Mouse (Mus musculus) fat pad, adult 2 months (tissue): ENCODE measurements around the gene C2cd3.
"Not testable (repeated sequence)": the region's sequence is repeated elsewhere in the genome, so short reads cannot be mapped to it uniquely, and the experiment has no call there.

ENCODE experiments used
- DNase-seq: peaks from one replicate; pipeline ENCODE4 v3.0.0-alpha.2; 2011; ENCODE audit warnings: low read depth, low spot score; ENCODE audit errors: extremely low read depth

The C2cd3 gene

DNA sequence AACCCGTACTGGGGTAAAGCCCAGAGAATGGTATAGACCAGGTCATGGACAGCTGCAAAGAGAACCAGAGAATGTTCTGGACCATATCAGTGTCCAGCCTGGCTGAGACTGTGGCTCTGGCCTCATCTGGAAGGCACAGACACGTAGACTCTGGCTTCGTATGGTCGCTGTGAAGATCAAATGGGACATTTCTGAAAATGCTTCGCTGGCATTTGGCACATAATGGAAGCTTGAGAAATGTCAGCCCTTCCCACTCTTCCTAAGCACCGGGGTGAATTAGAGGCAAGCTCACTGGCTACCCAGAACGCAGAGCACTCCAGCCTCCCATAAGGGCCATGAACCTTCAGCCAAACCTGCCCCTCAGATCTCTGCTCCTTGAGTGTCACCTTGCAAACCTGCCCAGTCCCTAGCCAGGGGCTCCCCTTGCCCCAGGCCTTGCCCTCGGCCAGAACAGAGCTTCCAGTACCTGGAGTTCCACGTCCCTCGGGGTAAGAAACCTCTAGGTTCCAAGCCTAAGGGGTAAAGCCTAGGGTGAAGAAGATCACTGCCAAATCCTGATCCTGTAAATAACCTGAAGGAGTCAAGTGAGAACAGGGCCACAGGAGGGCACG is 98.9 kb downstream of the C2cd3 start:
- no peak for DNase-seq

DNA sequence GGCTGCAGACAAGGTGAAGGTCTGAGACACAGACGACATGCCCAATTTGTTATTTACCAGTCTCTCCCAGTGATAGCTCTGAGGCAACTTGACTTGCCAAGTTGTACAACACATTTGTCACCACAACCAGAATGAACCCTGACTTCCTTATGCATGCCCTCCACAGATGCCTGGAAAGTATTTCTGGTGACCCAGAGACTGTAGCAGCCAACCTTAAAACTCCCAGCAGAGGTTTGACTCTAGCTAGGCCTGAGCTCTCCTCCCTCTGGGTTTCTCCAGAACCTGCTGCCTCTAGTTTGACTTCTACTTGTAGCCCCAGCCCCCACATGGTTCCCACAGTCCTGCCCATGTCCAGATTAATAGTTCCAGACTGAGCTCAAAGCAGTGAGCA is 99.4 kb downstream of the C2cd3 start:
- DNase-seq: no peak

DNA sequence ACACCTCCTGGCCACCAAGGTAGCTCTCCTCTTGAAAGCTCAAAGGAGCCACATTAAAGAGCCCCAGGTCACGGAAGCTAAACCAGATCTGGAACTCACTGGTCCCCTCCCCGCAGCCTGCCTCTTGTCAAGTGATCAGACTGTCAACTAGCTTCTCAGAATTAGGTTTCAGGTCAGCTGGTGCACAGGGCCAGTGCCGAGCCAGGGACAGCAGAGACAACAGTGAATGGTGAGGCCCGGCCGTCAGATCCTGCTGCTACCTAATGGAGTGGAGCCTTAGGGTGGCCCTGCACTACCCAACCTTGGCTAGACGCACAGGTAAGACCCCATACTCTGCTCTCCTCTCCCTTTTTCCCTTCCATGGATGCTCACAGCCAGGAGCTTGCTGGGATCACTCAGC is 100.7 kb downstream of the C2cd3 start, which contains the start of gene Ucp3:
Ucp3 (plus strand) TSS at position 214 of the 400 bp plus-strand sequence.
- DNase-seq: no peak

DNA sequence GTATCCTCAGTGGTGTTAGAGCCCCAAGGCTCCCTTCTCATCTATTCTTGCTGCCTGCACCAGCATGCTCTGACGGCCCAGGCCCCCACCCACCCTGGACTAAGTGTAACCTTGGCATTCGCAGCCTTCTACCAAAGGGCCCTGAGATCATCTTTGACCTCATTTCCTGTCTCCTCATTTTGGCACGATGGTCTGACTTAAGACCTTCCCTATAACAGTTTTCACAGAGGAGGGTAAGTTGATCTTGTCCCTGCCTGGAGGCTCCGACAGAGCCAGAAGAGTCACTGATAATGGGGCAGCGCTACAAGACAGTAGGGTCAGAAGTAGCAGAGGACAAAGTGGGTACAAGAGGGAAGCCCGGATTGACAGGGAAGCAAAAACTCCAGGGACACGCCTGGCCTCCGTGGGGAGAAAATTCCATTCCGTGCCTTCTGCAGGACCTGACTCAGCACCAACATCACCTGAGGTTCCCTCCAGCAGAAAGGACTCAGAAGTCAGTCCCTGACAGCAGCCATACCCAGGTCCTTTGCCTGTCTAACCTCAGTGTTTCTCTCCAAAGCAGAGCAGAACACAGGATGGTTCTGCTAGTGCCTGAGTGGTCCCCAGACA is 101.9 kb downstream of the C2cd3 start:
- no peak for DNase-seq

DNA sequence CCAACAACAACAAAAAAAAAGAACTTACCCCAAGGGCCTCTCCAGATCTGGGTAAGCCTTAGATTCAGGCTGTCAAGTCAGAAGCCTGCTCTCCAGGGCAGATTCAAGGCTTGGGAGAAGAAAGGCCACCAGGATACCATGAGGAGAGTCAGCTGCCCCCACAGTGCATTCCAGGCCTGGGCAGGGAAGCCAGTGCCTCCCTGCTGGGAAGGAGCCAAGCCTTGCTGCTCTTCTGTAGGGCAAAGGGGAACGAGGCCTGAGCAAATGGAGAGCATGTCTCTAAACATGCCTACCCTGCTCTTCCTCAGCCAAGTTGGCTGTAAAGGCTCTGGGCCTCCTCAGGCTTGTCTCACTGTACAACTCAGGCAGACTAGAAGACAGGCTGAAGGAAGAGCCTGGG is 102.6 kb downstream of the C2cd3 start:
- DNase-seq: peak; percentile 85

DNA sequence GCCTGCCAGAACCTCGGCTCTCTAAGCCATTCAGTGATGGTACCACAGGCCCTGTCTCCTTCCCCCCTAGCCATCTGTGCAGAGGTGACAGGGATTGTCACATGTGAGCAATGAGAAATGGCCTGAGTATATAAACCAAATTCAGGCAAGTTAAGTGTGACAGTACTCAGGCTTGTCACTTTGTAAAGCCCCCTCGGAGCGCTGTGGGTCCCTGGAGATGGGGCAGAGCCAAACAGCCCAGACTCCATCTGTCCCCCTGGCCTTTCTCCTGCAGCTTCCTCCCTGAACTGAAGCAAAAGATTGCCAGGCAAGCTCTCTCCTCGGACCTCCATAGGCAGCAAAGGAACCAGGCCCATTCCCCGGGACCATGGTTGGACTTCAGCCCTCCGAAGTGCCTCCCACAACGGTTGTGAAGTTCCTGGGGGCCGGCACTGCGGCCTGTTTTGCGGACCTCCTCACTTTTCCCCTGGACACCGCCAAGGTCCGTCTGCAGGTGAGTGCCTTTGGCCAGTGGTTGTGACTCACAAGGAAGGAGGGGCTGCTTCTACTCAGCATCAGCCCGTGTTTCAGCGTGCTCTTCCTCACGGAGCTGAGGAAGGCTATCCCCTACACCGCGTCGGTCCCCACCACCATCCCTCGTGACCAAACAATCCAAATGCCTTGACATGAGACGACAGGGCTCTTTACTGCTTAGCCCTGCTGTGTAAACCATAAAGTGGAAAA is 107.2 kb downstream of the C2cd3 start:
- DNase-seq: no peak

DNA sequence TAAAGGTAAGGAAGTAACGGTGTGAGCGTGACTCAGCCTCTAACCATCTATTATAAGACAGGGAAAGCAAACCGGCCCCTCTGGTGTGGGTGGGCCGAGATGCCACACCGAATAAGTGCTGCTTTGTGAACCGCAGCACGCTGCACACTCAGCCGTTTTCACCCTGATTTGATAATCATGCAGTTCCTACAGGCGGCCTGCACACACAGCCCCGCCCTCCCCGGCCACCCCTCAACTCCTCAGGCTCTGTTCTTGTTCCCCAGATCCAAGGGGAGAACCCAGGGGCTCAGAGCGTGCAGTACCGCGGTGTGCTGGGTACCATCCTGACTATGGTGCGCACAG is 107.8 kb downstream of the C2cd3 start:
- DNase-seq: no peak

DNA sequence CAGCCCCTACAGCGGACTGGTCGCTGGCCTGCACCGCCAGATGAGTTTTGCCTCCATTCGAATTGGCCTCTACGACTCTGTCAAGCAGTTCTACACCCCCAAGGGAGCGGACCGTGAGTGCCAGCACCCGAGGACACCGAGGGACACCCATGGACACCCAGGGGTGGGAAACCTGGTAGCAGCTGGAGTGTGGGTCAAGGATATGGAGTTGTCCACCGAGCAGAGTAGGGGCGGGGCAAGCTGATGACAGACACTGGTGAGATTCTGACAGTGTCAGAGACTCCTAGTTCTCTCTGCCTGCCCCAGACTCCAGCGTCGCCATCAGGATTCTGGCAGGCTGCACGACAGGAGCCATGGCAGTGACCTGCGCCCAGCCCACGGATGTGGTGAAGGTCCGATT is 108.1 kb downstream of the C2cd3 start:
- DNase-seq: no peak

DNA sequence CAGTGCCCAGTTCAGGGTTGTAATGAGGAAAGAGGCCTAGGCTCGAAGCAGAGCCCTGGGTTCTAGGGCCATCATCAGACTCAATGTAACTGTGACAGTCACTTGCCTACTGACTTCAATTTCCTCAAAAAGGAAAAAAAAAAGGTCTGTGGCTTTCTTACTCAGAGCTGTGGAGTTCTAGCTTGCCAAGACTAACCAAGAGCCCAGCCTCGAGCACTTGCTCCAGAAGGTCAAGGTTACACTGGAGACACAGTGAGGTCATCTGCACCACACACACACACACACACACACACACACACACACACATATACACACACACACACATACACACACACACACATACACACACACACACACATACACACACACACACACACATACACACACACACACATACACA is 110.0 kb downstream of the C2cd3 start:
- not testable (repeated sequence) for DNase-seq

DNA sequence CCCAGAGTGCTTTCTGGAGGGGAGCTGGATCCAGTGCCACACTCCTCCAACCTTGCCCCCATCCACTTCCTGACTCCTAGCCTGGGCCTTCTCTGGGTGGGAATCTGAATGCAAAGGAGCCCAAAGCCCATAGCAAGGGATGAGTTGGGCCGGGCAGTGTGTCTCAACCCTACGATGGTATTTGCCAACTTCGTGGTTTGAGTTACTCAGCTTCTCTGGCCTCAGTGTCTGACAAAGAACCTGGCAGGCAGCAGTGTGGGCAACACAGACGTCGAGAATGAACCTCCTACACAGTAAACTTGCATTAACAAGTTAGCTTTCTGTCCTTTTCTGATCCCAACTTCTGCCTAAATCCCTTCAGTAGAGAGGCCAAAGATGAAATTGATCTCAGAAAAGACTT is 112.5 kb downstream of the C2cd3 start:
- DNase-seq: no peak

DNA sequence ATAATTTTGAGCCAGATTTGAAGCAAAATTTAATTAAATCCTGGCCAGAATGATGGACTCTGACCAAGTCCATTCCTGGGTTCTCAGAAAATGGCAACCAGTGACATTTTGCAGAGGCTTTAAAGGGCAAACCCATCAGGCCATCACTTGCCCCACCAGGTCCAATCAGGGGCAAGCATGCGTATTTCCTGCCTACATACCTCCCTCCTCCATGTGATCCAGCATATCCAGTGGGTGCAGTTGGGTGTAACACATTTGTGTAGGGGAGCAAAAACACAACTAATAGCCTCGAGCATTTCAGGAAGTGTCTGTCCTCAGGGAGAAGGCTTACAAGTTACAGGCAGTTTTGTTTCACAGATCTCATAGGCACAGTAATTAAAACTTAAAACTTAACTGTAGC is 115.3 kb downstream of the C2cd3 start:
- DNase-seq: no peak

DNA sequence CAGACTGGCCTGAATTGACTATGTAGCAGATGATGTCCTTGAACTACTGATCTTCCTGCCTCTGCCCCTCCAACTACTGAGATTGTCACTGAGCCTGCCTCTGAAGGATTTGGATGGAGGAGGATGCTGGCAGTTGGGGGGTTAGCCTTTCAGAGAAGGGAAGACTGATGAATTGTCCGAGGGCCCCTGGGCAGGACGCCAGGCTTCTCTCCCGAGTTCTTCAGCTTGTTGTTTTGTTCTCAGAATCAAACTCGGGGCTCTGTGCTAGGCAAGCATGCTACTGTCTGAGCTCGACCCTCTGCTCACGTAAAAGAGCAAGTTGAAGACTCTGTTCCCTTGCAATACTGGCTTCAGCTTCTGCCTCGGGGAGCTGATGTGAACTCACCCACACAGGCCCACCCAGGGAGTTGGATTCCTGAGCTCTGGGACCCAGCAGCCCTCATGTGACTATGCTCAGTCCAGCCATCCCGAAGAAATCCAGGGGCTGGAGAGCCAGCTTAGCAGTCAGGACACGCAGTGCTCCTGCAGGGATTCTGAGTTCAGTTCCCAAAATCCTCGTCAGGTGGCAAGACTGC is 116.5 kb downstream of the C2cd3 start:
- no peak for DNase-seq

DNA sequence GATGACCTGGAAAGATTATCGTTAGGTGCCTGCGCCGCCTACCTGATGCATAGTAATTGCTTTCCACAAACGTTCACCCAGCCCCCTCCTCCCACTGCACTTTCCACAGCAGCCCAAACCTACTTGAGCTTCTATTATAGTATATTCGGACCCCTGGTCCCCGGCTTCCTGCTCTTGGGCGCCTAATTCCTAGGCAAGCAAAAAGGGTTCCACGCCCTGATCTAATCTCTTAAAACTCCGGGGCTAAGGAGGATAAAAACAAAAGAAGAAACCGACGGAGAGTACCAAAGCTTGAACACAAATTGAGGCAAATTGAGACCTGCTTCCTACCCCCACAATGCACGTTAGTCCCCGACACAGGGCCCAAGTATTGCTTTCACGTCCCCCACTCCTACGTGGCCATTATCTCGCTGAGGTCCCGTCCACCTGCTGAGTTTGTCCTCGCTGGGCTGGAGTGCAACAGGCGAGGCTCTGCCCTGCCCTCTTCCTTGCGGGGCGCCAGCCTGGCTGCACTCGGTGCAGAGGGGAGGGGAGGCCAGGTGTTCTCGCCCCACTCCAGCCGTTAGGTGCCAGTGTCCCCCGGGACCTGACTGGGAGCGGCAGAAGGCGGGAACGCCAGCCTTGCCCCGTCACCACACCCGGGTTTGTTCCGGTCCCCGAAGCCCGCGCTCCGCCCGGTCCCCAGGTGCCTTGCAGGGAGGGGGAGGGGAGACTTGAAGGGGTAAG is 120.5 kb downstream of the C2cd3 start:
- DNase-seq: no peak

DNA sequence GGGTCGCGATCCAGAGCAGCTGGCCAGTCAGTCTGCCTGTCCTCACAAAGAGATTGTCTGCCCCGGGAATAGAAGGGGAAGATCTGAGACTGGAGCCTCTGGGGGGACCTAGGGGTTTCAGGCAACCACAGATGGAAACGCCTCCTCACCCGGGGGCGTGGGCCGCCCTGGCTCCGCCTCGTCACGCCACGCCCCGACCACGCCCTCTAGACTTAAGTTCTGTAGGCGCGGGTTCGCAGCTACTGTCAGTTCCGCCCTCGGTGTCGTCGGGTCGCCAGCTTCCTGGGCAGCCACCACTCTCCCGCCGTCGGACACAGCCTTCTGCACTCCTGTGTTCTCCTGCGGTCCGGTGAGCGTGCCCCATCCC is 121.1 kb downstream of the C2cd3 start, which contains the start of gene Ucp2:
Ucp2 (plus strand) TSS at position 221 of the 367 bp plus-strand sequence.
- no peak for DNase-seq

DNA sequence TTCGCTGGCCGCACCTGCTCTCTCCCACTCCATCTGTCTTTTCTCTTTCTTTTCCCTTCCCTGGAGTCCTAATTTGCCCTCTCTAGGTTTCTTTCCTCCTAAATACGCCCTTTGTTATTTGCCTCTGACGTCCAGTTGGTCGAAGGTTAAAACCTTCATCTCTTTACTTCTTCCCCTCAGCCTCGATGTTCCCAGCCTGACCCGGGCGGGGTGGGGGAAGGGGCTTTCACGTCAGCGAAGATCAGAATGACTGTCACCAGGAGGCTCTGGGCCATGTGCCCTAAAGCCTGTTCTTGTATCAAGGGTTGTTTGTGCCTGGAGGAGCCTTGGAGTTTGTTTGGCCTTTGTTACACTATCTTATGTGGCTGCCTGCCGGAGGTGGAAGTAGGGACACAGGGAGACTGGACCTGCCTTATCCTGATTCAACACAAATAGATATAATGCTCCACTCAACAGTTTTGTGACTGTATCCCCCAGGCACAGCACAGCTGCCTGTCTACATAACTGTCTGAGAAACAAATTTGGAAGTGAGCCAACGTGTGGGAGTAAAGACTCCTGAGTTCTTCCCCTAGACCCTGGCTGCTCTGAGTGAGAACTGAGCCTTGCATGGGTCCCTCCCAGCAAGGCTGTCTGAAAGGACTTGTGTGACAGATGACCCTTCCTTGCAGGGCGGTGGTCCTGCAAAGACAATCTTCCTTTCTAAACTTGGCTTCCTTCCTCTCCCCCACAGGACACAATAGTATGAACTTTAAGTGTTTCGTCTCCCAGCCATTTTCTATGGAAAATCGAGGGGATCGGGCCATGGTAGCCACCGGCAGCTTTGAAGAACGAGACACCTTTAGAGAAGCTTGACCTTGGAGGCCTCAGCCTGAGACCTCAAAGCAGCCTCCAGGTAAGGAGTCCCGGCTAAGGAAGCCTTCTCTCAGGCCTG is 121.7 kb downstream of the C2cd3 start:
- no peak for DNase-seq

DNA sequence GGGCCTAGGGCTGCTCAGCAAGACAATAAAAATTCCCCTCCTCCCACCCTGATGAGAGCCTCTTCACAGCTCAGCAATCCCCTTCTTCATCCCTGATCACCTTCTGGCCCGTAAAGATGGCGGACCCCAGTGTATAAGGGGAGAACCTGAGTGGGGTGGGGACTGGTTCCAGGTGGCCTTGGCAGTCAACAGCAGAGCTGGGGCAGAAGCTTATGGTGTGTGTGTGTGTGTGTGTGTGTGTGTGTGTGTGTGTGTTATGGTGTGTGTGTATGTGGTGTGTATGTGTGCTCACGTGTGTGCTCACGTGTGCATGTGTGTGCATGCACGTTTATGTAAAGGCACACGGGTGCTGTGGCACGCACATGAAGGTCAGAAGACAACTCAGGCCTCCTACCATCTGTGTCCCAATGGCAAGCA is 122.4 kb downstream of the C2cd3 start:
- no peak for DNase-seq

DNA sequence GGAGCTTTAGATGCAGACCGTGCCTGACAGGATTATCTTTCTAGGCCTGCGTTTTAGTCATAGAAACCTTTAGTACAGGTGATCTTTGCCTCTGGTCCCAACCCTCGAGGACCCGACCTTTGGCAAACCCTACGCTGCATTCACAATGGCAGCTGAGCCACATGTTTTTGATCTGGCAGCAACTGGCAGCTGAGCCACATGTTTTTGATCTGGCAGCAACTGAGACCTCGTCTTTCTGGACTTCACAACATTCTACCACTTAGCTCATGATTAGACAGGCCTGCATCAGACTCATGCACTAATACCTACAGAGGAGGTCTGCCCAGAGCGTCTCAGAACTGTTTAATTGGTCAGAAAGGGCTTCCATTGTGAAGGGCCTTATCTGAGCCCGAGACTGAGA is 123.0 kb downstream of the C2cd3 start:
- no peak for DNase-seq

DNA sequence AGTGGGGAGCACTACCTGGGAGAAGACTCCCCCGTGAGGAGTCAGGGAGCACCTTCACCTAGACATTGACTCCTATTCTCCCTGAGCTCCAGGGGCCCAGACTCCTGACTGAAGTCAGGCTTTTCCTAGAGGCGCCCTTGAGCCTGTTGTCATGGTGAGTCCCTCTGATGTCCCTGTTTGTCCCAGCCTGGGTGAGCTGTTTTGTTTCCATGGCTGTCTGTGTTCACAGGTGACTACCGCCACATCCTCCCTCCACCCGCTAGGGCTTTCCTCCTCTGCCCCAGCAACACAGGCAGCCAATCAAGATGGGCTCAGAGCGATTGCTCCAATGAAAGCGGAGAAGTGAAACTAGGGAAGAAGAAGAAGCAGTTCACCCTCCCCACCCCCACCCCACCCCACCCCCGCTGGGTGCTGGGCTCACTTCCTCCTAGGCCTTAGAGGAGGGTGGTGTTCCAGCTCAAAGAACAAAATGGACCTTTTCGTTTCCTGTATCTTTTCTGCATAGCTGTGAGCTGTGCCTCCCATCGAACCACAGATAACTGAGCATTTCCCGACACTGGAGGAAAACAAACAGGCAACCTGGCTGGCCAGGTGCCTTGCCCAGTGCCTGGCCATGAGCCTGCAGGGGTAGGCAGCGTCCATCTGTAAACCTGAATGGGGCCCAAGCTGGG is 123.7 kb downstream of the C2cd3 start:
- no peak for DNase-seq

DNA sequence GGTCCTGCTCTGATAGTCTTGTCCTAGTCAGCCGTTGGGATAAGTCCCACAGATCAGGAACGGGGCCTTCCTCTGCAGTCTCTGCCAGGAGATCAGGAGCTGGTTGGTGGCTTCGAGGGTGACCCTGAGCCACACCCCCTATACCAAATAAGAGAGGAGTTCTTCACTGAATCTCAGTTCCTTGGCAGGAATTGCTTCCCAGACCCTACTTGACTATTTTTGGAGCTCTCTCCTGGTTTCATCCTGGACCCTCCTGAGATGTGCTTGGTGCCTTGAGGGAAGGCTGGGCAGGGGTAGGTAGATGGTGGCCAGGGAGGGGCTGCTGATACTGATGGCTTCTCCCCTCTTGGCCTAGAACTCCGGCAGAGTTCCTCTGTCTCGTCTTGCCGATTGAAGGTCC is 124.3 kb downstream of the C2cd3 start:
- no peak for DNase-seq

DNA sequence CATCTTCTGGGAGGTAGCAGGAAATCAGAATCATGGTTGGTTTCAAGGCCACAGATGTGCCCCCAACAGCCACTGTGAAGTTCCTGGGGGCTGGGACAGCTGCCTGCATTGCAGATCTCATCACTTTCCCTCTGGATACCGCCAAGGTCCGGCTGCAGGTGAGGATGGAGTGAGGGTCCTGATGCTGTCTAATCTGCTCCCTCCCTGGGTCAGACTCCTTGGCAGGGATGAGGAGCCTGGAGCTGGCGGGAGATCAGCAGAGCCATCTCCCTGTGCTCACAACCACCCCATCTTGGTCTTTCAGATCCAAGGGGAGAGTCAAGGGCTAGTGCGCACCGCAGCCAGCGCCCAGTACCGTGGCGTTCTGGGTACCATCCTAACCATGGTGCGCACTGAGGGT is 124.8 kb downstream of the C2cd3 start:
- DNase-seq: no peak
